Mouse (Mus musculus) CH12F3 (cell line): ENCODE measurements at regions not wholly inside any gene's neighbourhood (a gene's known extent, or its start where the extent isn't known, plus 50 kb on each side); places are given as distances from the start of the nearest gene placed in this dataset.

Experiments
- in situ Hi-C: fragments of 300-500 bp; cut with MboI; formaldehyde crosslinking; loops from 2 replicates; pipeline ENCODE4 v1.14.3; 2020; ENCODE audit warnings: low sequenced_read_pairs

GRCm38 (mm10) chr4:142330599-142330998 is 91.4 kb upstream of the Kazn start:
- in situ Hi-C loops, result no loop called here

GRCm38 (mm10) chr4:142329600-142329999 is 90.4 kb upstream of the Kazn start:
- in situ Hi-C loops, result no loop called here

GRCm38 (mm10) chr4:142326511-142326910 is 87.3 kb upstream of the Kazn start:
- in situ Hi-C loops, result no loop called here

GRCm38 (mm10) chr4:142321209-142321863 is 82.1 kb upstream of the Kazn start:
- in situ Hi-C loops, result no loop called here

GRCm38 (mm10) chr4:142310282-142310681 is 71.1 kb upstream of the Kazn start:
- in situ Hi-C loops, result no loop called here

GRCm38 (mm10) chr4:142308271-142308670 is 69.1 kb upstream of the Kazn start:
- in situ Hi-C loops, result no loop called here

- in situ Hi-C loops, result no loop called here
These were observed 68.1 kb upstream of the Kazn start for GRCm38 (mm10) chr4:142307321-142307720.

- in situ Hi-C loops, result no loop called here
These were observed 66.9 kb upstream of the Kazn start for GRCm38 (mm10) chr4:142306076-142306475.

- in situ Hi-C loops, result no loop called here
These were observed 64.3 kb upstream of the Kazn start for GRCm38 (mm10) chr4:142303374-142304020.

GRCm38 (mm10) chr4:142302724-142303120 is 63.5 kb upstream of the Kazn start:
- in situ Hi-C loops, result no loop called here

- in situ Hi-C loops, result no loop called here
These were observed 63.0 kb upstream of the Kazn start for GRCm38 (mm10) chr4:142302041-142302723.

GRCm38 (mm10) chr4:142298770-142299337 is 59.7 kb upstream of the Kazn start:
- in situ Hi-C loops, result no loop called here

GRCm38 (mm10) chr4:142292760-142293159 is 53.6 kb upstream of the Kazn start:
- in situ Hi-C loops, result no loop called here

GRCm38 (mm10) chr4:142292334-142292733 is 53.1 kb upstream of the Kazn start:
- in situ Hi-C loops, result no loop called here

GRCm38 (mm10) chr4:142291366-142291765 is 52.2 kb upstream of the Kazn start:
- in situ Hi-C loops, result no loop called here
